In the genomic region with DNA sequence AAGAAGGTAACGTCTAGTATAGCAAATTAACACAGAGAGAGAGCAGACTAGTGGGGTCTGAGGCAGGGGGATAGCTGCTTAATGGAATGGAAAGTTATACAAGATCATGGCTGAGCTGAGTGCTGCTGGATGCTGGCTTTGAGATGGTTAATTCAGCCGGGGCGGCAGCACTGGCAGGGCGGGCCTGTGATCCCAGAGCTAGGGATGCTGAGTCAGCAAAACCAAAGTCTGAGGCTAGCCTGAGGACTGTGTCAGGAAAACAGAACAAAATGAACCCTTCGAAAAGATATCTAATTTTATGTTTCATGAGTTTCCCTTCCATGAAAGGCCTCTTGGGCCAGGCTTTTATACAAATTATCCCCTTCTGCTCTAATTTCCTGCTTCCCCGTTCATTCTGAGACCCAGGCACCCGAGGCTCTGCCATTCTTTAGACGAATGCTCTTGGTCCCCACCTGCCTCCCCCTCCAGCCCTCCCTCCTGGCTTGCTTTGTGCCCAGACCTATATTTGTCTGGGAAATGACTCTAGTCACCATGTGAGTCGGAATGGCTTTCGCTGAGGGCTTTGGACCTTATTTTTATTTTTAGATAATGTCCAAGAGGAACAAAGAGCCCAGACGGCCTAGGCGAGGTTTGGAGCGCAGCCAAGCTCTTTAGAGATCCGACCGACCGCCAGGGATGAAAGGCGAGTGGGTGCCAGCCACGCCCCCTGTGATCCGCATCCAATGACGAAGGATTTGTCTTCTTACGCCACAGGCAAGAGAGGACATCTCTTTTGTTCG, we compare ENCODE assay signal across 8 mouse cellular contexts.
DNase-seq lines count a peak whose midpoint lies in the region; ATAC-seq lines count a peak whose summit lies in the region.

No protein-coding gene starts in this region.

- 6% methylated on average over 22 of the region's 22 CpGs for WGBS in forebrain, embryonic 14.5 days
- WGBS in hindbrain, embryonic 15.5 days: 11% methylated on average over 22 of the region's 22 CpGs
- 18% methylated on average over 22 of the region's 22 CpGs for WGBS in midbrain, embryonic 12.5 days

- no peak overlapping the region for H3K4me3 ChIP-seq in forebrain, embryonic 14.5 days (ENCODE audit: low read depth, low read length)
- H3K4me3 ChIP-seq in hindbrain, embryonic 15.5 days: no peak overlapping the region
- H3K4me3 ChIP-seq in midbrain, embryonic 12.5 days: no peak overlapping the region

- peak overlapping the region; percentile 87 for H3K27ac ChIP-seq in forebrain, embryonic 14.5 days (ENCODE audit: low read depth, low read length)
- H3K27ac ChIP-seq in hindbrain, embryonic 15.5 days (replicated peaks): peak overlapping the region; percentile 60
- peak overlapping the region; percentile 86 for H3K27ac ChIP-seq in midbrain, embryonic 12.5 days (replicated peaks)

- peak overlapping the region; percentile 37 for H3K4me2 ChIP-seq in forebrain, embryonic 14.5 days (ENCODE audit: low read length)
- peak overlapping the region; percentile 29 for H3K4me2 ChIP-seq in hindbrain, embryonic 15.5 days
- H3K4me2 ChIP-seq in midbrain, embryonic 12.5 days (replicated peaks): peak overlapping the region; percentile 25; the same call in 1 of the 2 replicates

- H3K9ac ChIP-seq in forebrain, embryonic 14.5 days (ENCODE audit: low read length): peak overlapping the region; percentile 29; the same call in 1 of the 2 replicates
- no peak overlapping the region for H3K9ac ChIP-seq in hindbrain, embryonic 15.5 days
- H3K9ac ChIP-seq in midbrain, embryonic 12.5 days (replicated peaks): no peak overlapping the region; the same call in 1 of the 2 replicates

- no peaks in the 10 kb centered on the region for H3K27me3 ChIP-seq in forebrain, embryonic 14.5 days (replicated peaks; ENCODE audit: control insufficient read depth, insufficient read depth, low read length)
- no peaks in the 10 kb centered on the region for H3K27me3 ChIP-seq in hindbrain, embryonic 15.5 days
- H3K27me3 ChIP-seq in midbrain, embryonic 12.5 days: peaks cover 11% of the 10 kb centered on the region; the same call in 1 of the 2 replicates

- peaks cover 9% of the 10 kb centered on the region for H3K4me1 ChIP-seq in forebrain, embryonic 14.5 days (ENCODE audit: control insufficient read depth, insufficient read depth, low read length)
- H3K4me1 ChIP-seq in hindbrain, embryonic 15.5 days (replicated peaks): peaks cover 18% of the 10 kb centered on the region
- peaks cover 17% of the 10 kb centered on the region for H3K4me1 ChIP-seq in midbrain, embryonic 12.5 days

- peak; percentile 82 for ATAC-seq in forebrain, embryonic 14.5 days
- no peak for ATAC-seq in hindbrain, embryonic 15.5 days (ENCODE audit: low FRiP score, low read depth)
- no peak for ATAC-seq in midbrain, embryonic 12.5 days (ENCODE audit: low FRiP score, low read depth)

- no peaks in the 10 kb centered on the region for H3K36me3 ChIP-seq in forebrain, embryonic 14.5 days (ENCODE audit: control insufficient read depth, insufficient read depth, low read length)
- no peaks in the 10 kb centered on the region for H3K36me3 ChIP-seq in hindbrain, embryonic 15.5 days
- no peaks in the 10 kb centered on the region for H3K36me3 ChIP-seq in midbrain, embryonic 12.5 days

- 0 out of 2 replicates have a peak, but pooled peaks cover 2% of the 10 kb centered on the region for H3K9me3 ChIP-seq in forebrain, embryonic 14.5 days (replicated peaks; ENCODE audit: control insufficient read depth, low read length)
- no peaks in the 10 kb centered on the region for H3K9me3 ChIP-seq in hindbrain, embryonic 15.5 days
- H3K9me3 ChIP-seq in midbrain, embryonic 12.5 days: peaks cover 4% of the 10 kb centered on the region; the same call in 1 of the 2 replicates

- DNase-seq in embryo, embryonic 11 days: peak; percentile 67
- DNase-seq in embryo, embryonic 10.5 days (ENCODE audit: low spot score): no peak
- DNase-seq in MEL-GATA-1-ER (ENCODE audit: extremely low read depth, low read depth): peak; percentile 78
- DNase-seq in forebrain, embryonic 14.5 days (ENCODE audit: low spot score): peak; percentile 93
- DNase-seq in adipocyte (ENCODE audit: low spot score): no peak
- no peak for DNase-seq in spleen, adult 12 weeks (ENCODE audit: low spot score)

Comparison
In these comparisons a context has a peak if more than half of its experiments do, and no peak if none do; other contexts are left out.
1. DNase-seq: peak in embryo, embryonic 11 days (single experiment), MEL-GATA-1-ER (single experiment) and forebrain, embryonic 14.5 days (single experiment); none in embryo, embryonic 10.5 days (single experiment), adipocyte (single experiment) and spleen, adult 12 weeks (single experiment).
2. Peak in every context shown above with its lines, with median percentiles within 50 percentile points of each other: H3K27ac ChIP-seq and H3K4me2 ChIP-seq.